Mouse (Mus musculus) hindbrain, embryonic 16.5 days (tissue): Measurements from ENCODE around the gene Daam1. TPM values are rescaled to one million over a fixed set of nuclear protein-coding genes. Genes with fewer than 3 reads are reported as not detected.

Experiments
- ATAC-seq: fragments of 200-750 bp; cut with Nextera tagmentation; 2 replicates; pipeline ENCODE4 v1.8.0; 2017; ENCODE audit warnings: moderate TSS enrichment, moderate library complexity
- H3K27ac ChIP-seq: fragments of 300-500 bp; sonication (generic); 2 replicates; pipeline ENCODE4 v1.5.1; 2014; ENCODE audit warnings: low read depth, mild to moderate bottlenecking, control low read depth, low read length, moderate library complexity
- H3K27me3 ChIP-seq: fragments of 300-500 bp; sonication (generic); replicated peaks from 2 replicates; pipeline ENCODE4 v1.6.1; 2014; ENCODE audit warnings: low read length; ENCODE audit not compliant: control insufficient read depth, insufficient read depth
- H3K36me3 ChIP-seq: fragments of 300-500 bp; sonication (generic); 2 replicates; pipeline ENCODE4 v1.6.1; 2014; ENCODE audit warnings: mild to moderate bottlenecking, low read length, moderate library complexity, mixed read lengths; ENCODE audit not compliant: control insufficient read depth, insufficient read depth
- H3K4me1 ChIP-seq: fragments of 300-500 bp; sonication (generic); 2 replicates; pipeline ENCODE4 v1.6.1; 2014; ENCODE audit warnings: low read depth, low read length; ENCODE audit not compliant: control insufficient read depth, insufficient read depth
- H3K4me2 ChIP-seq: fragments of 300-500 bp; sonication (generic); 2 replicates; pipeline ENCODE4 v1.6.1; 2014; ENCODE audit warnings: mild to moderate bottlenecking, low read length, control low read depth, moderate library complexity
- H3K4me3 ChIP-seq: fragments of 300-500 bp; sonication (generic); 2 replicates; pipeline ENCODE4 v1.5.1; 2014; ENCODE audit warnings: mild to moderate bottlenecking, low read length, control low read depth, moderate library complexity
- H3K9ac ChIP-seq: fragments of 300-500 bp; sonication (generic); 2 replicates; pipeline ENCODE4 v1.6.1; 2014; ENCODE audit warnings: low read depth, mild to moderate bottlenecking, control low read depth, low read length, moderate library complexity
- H3K9me3 ChIP-seq: fragments of 300-500 bp; sonication (generic); 2 replicates; pipeline ENCODE4 v1.6.1; 2014; ENCODE audit warnings: mild to moderate bottlenecking, low read length, moderate library complexity; ENCODE audit not compliant: control insufficient read depth
- WGBS: fragments of 180-500 bp; shearing (Covaris S2); extraction: QIAGEN DNeasy Blood & Tissue Kit; methylation state at CpG from one replicate; pipeline ENCODE4 v1.1.7; 2014; 5-methylcytosine and 5-hydroxymethylcytosine counted together
- polyA plus RNA-seq: library from polyadenylated mRNA; unstranded; fragments of >200 nt; fragmentation: Nextera tagmentation; extraction: Ambion mirVana; gene quantifications from 2 replicates; pipeline ENCODE4 v1.2.1, GENCODE M21; 2015

The Daam1 gene
- polyA plus RNA-seq, 1 experiment from 2014 or later = 26.6 TPM

- H3K4me1 ChIP-seq = no peaks in the 10 kb centered on the region
- ATAC-seq = no peak
- no peak overlapping the region for H3K27ac ChIP-seq
- no peaks in the 10 kb centered on the region for H3K9me3 ChIP-seq
- 92% methylated on average over 5 of the region's 5 CpGs for WGBS
- H3K27me3 ChIP-seq = no peaks in the 10 kb centered on the region
- H3K9ac ChIP-seq = no peak overlapping the region
- no peak overlapping the region for H3K4me3 ChIP-seq
- no peaks in the 10 kb centered on the region for H3K36me3 ChIP-seq
- H3K4me2 ChIP-seq = no peak overlapping the region
Observed at GRCm38 (mm10) chr12:72023572-72023971, 192.7 kb downstream of the Daam1 start.

DNA sequence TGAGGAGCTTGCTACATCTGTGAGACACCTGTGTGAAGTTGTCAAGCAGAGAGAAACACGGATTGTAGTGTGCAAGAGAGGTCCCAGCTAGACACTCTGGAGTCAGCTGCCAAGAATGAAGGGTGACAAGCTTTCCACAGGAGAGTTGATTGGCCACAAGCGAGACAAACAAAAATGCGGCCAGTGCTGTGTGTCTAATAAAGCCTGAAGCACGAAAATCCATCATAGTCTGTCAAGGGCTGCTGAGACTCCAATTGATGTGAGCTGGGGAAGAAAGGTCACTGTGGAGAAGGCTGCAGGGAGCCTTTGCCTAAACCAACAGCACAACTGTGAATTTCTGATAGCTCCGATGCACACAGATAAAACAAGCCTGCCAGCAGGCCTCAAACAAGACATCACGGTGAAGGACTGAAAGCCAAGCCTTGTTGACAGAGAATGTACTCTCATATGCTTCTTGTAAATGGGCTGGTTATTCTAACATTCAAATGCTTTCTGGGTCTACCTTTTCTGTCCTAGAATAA, 194.5 kb downstream of the Daam1 start:
- peak; percentile 63 for ATAC-seq
- 18% methylated on average over 6 of the region's 6 CpGs for WGBS
- Histone ChIP-seq H3K4me1 (no peaks in the 10 kb centered on the region), H3K9me3 (no peaks in the 10 kb centered on the region), H3K27ac (no peak overlapping the region), H3K27me3 (no peaks in the 10 kb centered on the region), H3K36me3 (no peaks in the 10 kb centered on the region), H3K4me3 (no peak overlapping the region), H3K9ac (no peak overlapping the region), H3K4me2 (no peak overlapping the region)

DNA sequence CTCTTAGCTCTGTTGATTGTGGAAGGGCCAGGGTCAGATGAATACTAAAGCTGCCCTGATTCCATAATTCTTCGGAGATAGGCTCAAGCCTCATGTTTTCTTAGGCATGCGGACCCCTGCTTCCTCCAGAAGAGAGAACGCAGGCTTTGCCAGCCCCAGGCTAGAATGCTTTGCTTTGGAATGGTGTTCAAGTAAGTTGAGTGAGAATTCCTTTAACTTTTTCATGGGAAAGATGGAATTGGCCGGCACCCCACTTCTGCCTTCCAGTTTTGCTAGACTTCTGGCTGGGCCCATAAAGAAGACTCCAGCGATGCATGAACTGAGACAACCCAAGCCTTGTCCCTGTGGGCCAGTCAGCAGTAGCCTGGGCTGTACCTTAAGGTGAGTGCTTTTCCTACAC, 200.3 kb downstream of the Daam1 start:
- no peak for ATAC-seq
- H3K9ac ChIP-seq = no peak overlapping the region
- no peak overlapping the region for H3K4me2 ChIP-seq
- no peaks in the 10 kb centered on the region for H3K9me3 ChIP-seq
- no peak overlapping the region for H3K4me3 ChIP-seq
- no peak overlapping the region for H3K27ac ChIP-seq
- 84% methylated on average over 5 of the region's 5 CpGs for WGBS
- no peaks in the 10 kb centered on the region for H3K36me3 ChIP-seq
- no peaks in the 10 kb centered on the region for H3K4me1 ChIP-seq
- no peaks in the 10 kb centered on the region for H3K27me3 ChIP-seq

GRCm38 (mm10) chr12:72031794-72032193, 200.9 kb downstream of the Daam1 start:
- 85% methylated on average over 6 of the region's 6 CpGs for WGBS
- Histone ChIP-seq H3K36me3 (no peaks in the 10 kb centered on the region), H3K27ac (no peak overlapping the region), H3K4me2 (no peak overlapping the region), H3K9ac (no peak overlapping the region), H3K27me3 (no peaks in the 10 kb centered on the region), H3K4me3 (no peak overlapping the region), H3K9me3 (no peaks in the 10 kb centered on the region), H3K4me1 (no peaks in the 10 kb centered on the region)
- ATAC-seq = no peak

- H3K4me1 ChIP-seq = no peaks in the 10 kb centered on the region
- H3K27me3 ChIP-seq = no peaks in the 10 kb centered on the region
- WGBS = 77% methylated on average over 9 of the region's 9 CpGs
- no peak overlapping the region for H3K4me2 ChIP-seq
- H3K9ac ChIP-seq = no peak overlapping the region
- H3K36me3 ChIP-seq = no peaks in the 10 kb centered on the region
- ATAC-seq = no peak
- no peak overlapping the region for H3K4me3 ChIP-seq
- H3K9me3 ChIP-seq = no peaks in the 10 kb centered on the region
- H3K27ac ChIP-seq = no peak overlapping the region
Observed at GRCm38 (mm10) chr12:72036097-72036661, 205.3 kb downstream of the Daam1 start.

DNA sequence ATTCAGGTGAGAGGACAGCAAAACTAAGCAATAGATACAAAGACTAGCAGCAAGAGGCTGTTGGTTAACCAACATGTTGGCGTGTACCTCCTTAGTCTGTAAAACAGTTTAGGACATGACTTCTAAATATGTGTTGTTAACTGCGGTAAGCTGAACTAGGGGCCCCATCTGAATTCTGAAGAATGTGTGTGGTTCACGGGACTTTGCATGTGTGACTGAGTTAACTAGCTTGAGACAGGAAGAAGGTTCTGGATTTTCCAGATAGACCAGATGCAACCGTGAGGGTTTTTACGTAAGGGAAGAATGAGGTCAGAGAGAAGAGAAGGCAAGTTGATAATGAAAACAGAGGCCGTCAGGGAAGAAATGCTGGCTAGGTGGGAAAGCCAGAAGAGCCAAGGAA, 206.2 kb downstream of the Daam1 start:
- Histone ChIP-seq H3K9ac (no peak overlapping the region), H3K9me3 (no peaks in the 10 kb centered on the region), H3K27ac (no peak overlapping the region), H3K27me3 (no peaks in the 10 kb centered on the region), H3K36me3 (no peaks in the 10 kb centered on the region), H3K4me1 (no peaks in the 10 kb centered on the region), H3K4me2 (no peak overlapping the region), H3K4me3 (no peak overlapping the region)
- 91% methylated on average over 6 of the region's 6 CpGs for WGBS
- ATAC-seq = no peak

DNA sequence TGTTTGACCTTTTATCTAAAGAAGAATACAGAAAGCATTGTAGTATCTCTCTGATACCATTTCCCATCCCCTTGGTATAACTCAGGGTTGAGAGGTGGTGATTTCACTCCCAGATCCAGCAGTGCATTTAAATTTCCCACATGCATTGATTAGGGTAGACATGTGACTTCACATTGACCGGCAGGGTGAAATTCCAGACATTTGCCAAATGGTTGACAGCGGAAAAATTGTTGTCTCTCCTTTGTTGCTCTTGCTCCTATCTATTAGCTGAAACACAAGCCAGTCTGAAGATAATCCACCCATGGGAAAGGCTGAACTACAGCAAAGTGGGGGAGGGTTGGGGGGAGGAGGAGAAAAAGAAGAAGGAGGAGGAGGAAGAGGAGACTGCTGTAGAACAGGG, 208.0 kb downstream of the Daam1 start:
- H3K9me3 ChIP-seq = no peaks in the 10 kb centered on the region
- H3K27me3 ChIP-seq = no peaks in the 10 kb centered on the region
- no peak for ATAC-seq
- no peaks in the 10 kb centered on the region for H3K4me1 ChIP-seq
- no peaks in the 10 kb centered on the region for H3K36me3 ChIP-seq
- no peak overlapping the region for H3K27ac ChIP-seq
- no peak overlapping the region for H3K4me3 ChIP-seq
- 56% methylated on average over 2 of the region's 2 CpGs for WGBS
- no peak overlapping the region for H3K4me2 ChIP-seq
- H3K9ac ChIP-seq = no peak overlapping the region

- no peak for ATAC-seq
- 77% methylated on average over 8 of the region's 8 CpGs for WGBS
- no peak overlapping the region for H3K4me2 ChIP-seq
- H3K27me3 ChIP-seq = no peaks in the 10 kb centered on the region
- no peaks in the 10 kb centered on the region for H3K9me3 ChIP-seq
- H3K9ac ChIP-seq = no peak overlapping the region
- no peak overlapping the region for H3K27ac ChIP-seq
- no peak overlapping the region for H3K4me3 ChIP-seq
- H3K4me1 ChIP-seq = no peaks in the 10 kb centered on the region
- no peaks in the 10 kb centered on the region for H3K36me3 ChIP-seq
Observed at GRCm38 (mm10) chr12:72039501-72039900, 208.6 kb downstream of the Daam1 start.

GRCm38 (mm10) chr12:72041238-72041637, 210.4 kb downstream of the Daam1 start:
- no peaks in the 10 kb centered on the region for H3K9me3 ChIP-seq
- H3K4me1 ChIP-seq = no peaks in the 10 kb centered on the region
- H3K4me2 ChIP-seq = no peak overlapping the region
- H3K9ac ChIP-seq = no peak overlapping the region
- H3K27me3 ChIP-seq = no peaks in the 10 kb centered on the region
- H3K36me3 ChIP-seq = no peaks in the 10 kb centered on the region
- ATAC-seq = no peak
- H3K4me3 ChIP-seq = no peak overlapping the region
- WGBS = 90% methylated on average over 3 of the region's 3 CpGs
- H3K27ac ChIP-seq = no peak overlapping the region
